Mouse (Mus musculus) heart, embryonic 12.5 days (tissue): ENCODE data around the gene Gja4. TPM values are rescaled to one million over a fixed set of nuclear protein-coding genes. Genes with fewer than 3 reads are reported as not detected.
A peak's percentile ranks its signal among the peaks of the same experiment; 100 is the strongest.

Source experiments
- ATAC-seq: fragments of 200-750 bp; cut with Nextera tagmentation; 2 replicates; pipeline ENCODE4 v1.8.0; 2017; ENCODE audit warnings: moderate TSS enrichment, moderate library complexity; ENCODE audit not compliant: insufficient number of reproducible peaks, low FRiP score
- H3K27ac ChIP-seq: fragments of 300-500 bp; sonication (generic); 2 replicates; pipeline ENCODE4 v1.5.1; 2016; ENCODE audit warnings: mild to moderate bottlenecking, moderate library complexity; ENCODE audit not compliant: poor library complexity, severe bottlenecking
- H3K27me3 ChIP-seq: fragments of 300-500 bp; sonication (generic); replicated peaks from 2 replicates; pipeline ENCODE4 v1.6.1; 2016; ENCODE audit warnings: mild to moderate bottlenecking, moderate library complexity
- H3K36me3 ChIP-seq: fragments of 300-500 bp; sonication (generic); 2 replicates; pipeline ENCODE4 v1.6.1; 2016; ENCODE audit warnings: mild to moderate bottlenecking, moderate library complexity
- H3K4me1 ChIP-seq: fragments of 300-500 bp; sonication (generic); replicated peaks from 2 replicates; pipeline ENCODE4 v1.6.1; 2016; ENCODE audit warnings: mild to moderate bottlenecking
- H3K4me2 ChIP-seq: fragments of 300-500 bp; sonication (generic); 2 replicates; pipeline ENCODE4 v1.6.1; 2016; ENCODE audit warnings: mild to moderate bottlenecking, moderate library complexity
- H3K4me3 ChIP-seq: fragments of 300-500 bp; sonication (generic); 2 replicates; pipeline ENCODE4 v1.5.1; 2016; ENCODE audit warnings: mild to moderate bottlenecking
- H3K9ac ChIP-seq: fragments of 300-500 bp; sonication (generic); 2 replicates; pipeline ENCODE4 v1.6.1; 2016; ENCODE audit warnings: mild to moderate bottlenecking, moderate library complexity
- H3K9me3 ChIP-seq: fragments of 300-500 bp; sonication (generic); replicated peaks from 2 replicates; pipeline ENCODE4 v1.6.1; 2016; ENCODE audit warnings: mild to moderate bottlenecking, moderate library complexity
- WGBS: fragments of 180-500 bp; shearing (Covaris S2); methylation state at CpG from one replicate; pipeline ENCODE4 v1.1.7; 2016; 5-methylcytosine and 5-hydroxymethylcytosine counted together
- polyA plus RNA-seq: library from polyadenylated mRNA; unstranded; fragments of >200 nt; fragmentation: Nextera tagmentation; extraction: Ambion mirVana; gene quantifications from 2 replicates; pipeline ENCODE4 v1.2.1, GENCODE M21; 2016

The Gja4 gene
- polyA plus RNA-seq, 1 experiment from 2014 or later: 33.1 TPM

DNA sequence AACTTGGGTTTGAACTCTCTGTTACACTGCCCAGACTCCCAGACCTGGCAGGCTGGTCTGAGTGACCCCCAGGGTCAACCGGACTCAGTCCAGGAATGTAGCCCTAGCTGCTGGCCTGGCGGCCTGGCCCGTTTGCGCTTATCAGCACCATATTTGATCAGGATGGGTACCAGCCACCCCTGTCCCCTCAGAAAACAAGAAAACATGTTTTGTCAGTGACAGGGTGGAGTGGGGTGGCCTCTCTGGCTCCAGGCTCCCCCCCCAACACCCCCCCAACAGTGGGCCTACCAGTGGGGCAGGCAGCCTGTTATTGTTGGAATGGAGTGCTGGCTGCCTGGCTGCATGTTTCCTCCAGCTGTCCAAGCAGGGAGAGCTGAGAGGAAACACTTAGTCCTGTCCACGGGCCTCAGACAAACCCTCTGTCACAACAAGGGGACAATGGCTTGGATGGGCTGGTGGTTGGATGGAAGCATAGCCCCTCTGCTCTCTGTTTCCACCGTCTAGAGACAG is 24.7 kb downstream of the Gja4 start:
- ATAC-seq: peak; percentile 85
- no peak overlapping the region for H3K9ac ChIP-seq
- H3K4me3 ChIP-seq: no peak overlapping the region
- WGBS: 26% methylated on average over 6 of the region's 6 CpGs
- no peaks in the 10 kb centered on the region for H3K27me3 ChIP-seq
- no peak overlapping the region for H3K4me2 ChIP-seq
- H3K27ac ChIP-seq: peak overlapping the region; percentile 31; the same call in 1 of the 2 replicates
- H3K4me1 ChIP-seq: peaks cover 34% of the 10 kb centered on the region
- H3K9me3 ChIP-seq: no peaks in the 10 kb centered on the region
- no peaks in the 10 kb centered on the region for H3K36me3 ChIP-seq

GRCm38 (mm10) chr4:127286907-127287306 is 26.9 kb downstream of the Gja4 start:
- Histone ChIP-seq H3K27me3 (no peaks in the 10 kb centered on the region), H3K4me2 (no peak overlapping the region), H3K9ac (no peak overlapping the region), H3K27ac (no peak overlapping the region), H3K4me3 (no peak overlapping the region), H3K4me1 (peaks cover 30% of the 10 kb centered on the region), H3K9me3 (no peaks in the 10 kb centered on the region), H3K36me3 (no peaks in the 10 kb centered on the region)
- ATAC-seq: no peak; the same call in 1 of the 2 replicates
- WGBS: 42% methylated on average over 4 of the region's 4 CpGs

DNA sequence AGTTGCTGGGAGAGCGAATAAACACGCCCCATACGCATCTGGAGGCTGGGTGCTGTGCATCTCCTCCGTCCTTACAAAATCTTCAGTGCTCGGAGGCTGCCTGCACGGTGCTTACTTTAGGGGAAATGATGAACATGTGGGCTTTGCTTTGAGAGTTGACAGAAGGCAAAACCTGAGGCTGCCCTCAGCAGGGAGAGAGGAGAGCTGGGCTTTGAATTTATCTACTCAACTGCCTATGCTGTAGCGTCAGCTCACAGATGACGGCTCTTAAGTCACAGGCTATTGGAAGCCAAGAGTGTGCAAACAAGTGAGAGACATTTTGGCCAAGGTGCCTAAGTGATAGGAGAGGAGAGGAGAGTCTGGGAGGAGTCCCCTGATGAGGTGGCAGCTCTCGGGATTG is 34.6 kb downstream of the Gja4 start:
- H3K9ac ChIP-seq: no peak overlapping the region
- ATAC-seq: no peak
- WGBS: 68% methylated on average over 9 of the region's 9 CpGs

DNA sequence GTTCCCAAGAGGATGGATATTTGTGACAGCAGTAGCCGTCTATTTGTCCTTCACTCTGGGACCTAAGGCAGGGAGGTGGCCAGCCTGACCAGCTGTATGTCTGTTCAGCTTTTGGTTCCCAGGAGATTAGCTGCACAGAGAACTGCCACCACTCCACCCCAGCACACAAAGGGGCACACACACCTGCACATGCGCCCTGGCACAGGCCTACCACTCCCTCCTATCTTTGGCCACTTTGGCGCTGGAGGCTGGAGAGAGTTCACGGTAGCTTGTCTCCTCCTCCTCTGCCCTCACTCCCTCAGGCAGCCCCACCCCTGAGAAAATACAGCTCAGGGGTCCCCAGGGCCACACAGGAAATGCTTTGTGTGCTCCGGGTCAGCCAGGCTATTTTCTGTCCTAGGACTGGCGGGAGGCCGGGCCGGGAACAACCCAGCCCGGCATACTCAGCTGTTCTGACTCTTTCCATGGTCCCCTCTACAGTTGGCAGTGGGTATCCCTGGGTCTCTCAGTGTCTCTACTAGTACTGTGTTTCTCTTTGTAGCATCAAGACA is 35.3 kb downstream of the Gja4 start:
- Histone ChIP-seq H3K4me1 (peaks cover 10% of the 10 kb centered on the region), H3K9me3 (no peaks in the 10 kb centered on the region), H3K36me3 (no peaks in the 10 kb centered on the region), H3K4me2 (no peak overlapping the region), H3K27me3 (no peaks in the 10 kb centered on the region), H3K9ac (no peak overlapping the region), H3K27ac (no peak overlapping the region), H3K4me3 (no peak overlapping the region)
- WGBS: 41% methylated on average over 9 of the region's 9 CpGs
- peak; percentile 67; the same call in 1 of the 2 replicates for ATAC-seq

More for the DNA sequence above, 34.6 kb downstream of the Gja4 start:
- Histone ChIP-seq H3K27me3 (no peaks in the 10 kb centered on the region), H3K36me3 (no peaks in the 10 kb centered on the region), H3K4me1 (peaks cover 10% of the 10 kb centered on the region), H3K4me3 (no peak overlapping the region), H3K4me2 (no peak overlapping the region), H3K27ac (no peak overlapping the region), H3K9me3 (no peaks in the 10 kb centered on the region)

DNA sequence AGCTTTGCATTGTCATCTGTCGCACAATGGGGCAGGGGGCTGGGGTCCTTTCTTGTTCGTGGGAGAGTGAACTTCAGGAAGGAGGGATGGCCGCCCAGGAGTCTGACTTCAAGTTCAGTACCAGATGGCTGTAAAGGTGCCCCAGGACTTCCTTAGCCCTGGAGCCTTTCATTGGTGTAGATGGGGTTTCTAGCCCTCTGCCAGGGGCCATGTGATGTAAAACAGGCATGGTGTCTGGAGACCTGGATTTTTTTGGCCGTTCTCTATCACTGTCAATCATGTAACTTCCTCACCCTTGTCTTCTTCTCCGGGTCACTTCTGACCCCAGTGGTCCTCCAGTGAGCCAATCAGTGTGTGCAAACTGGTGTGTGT is 49.7 kb downstream of the Gja4 start:
- no peaks in the 10 kb centered on the region for H3K9me3 ChIP-seq
- H3K4me3 ChIP-seq: no peak overlapping the region
- peaks cover 13% of the 10 kb centered on the region; the same call in 1 of the 2 replicates for H3K4me1 ChIP-seq
- 39% methylated on average over 5 of the region's 5 CpGs for WGBS
- no peak overlapping the region for H3K9ac ChIP-seq
- no peaks in the 10 kb centered on the region for H3K36me3 ChIP-seq
- peak; percentile 57 for ATAC-seq
- H3K27ac ChIP-seq: peak overlapping the region; percentile 67
- H3K4me2 ChIP-seq: no peak overlapping the region; the same call in 1 of the 2 replicates
- H3K27me3 ChIP-seq: 0 out of 2 replicates have a peak, but pooled peaks cover 3% of the 10 kb centered on the region

- no peaks in the 10 kb centered on the region for H3K9me3 ChIP-seq
- no peak overlapping the region for H3K4me3 ChIP-seq
- peak; percentile 80 for ATAC-seq
- peak overlapping the region; percentile 67 for H3K27ac ChIP-seq
- H3K9ac ChIP-seq: no peak overlapping the region
- H3K27me3 ChIP-seq: no peaks in the 10 kb centered on the region
- peak overlapping the region; percentile 12; the same call in 1 of the 2 replicates for H3K4me2 ChIP-seq
- WGBS: 53% methylated on average over 19 of the region's 19 CpGs
- no peaks in the 10 kb centered on the region for H3K36me3 ChIP-seq
- H3K4me1 ChIP-seq: peaks cover 18% of the 10 kb centered on the region
Observed at GRCm38 (mm10) chr4:127263438-127264182, 50.2 kb downstream of the Gja4 start.

- ATAC-seq: no peak
- WGBS: 72% methylated on average over 14 of the region's 14 CpGs
- no peak overlapping the region for H3K4me3 ChIP-seq
- no peak overlapping the region for H3K27ac ChIP-seq
- H3K4me1 ChIP-seq: peaks cover 34% of the 10 kb centered on the region
- no peak overlapping the region for H3K4me2 ChIP-seq
- H3K27me3 ChIP-seq: no peaks in the 10 kb centered on the region
- H3K36me3 ChIP-seq: no peaks in the 10 kb centered on the region
- H3K9me3 ChIP-seq: no peaks in the 10 kb centered on the region
- H3K9ac ChIP-seq: no peak overlapping the region
Observed at GRCm38 (mm10) chr4:127261601-127262000, 52.2 kb downstream of the Gja4 start.

Other genes starting within 250 kb of the Gja4 start
- gene Zmym6, start 236.7 kb downstream of the Gja4 start, polyA plus RNA-seq: 15.9 and 17.8 TPM in 2 replicates
- 13.7 and 14.9 TPM in 2 replicates for gene Tmem35b, start 190.3 kb downstream of the Gja4 start, polyA plus RNA-seq
- gene Dlgap3, start 144.8 kb downstream of the Gja4 start, polyA plus RNA-seq: 0.73 and 0.95 TPM in 2 replicates
- 51.9 and 58.7 TPM in 2 replicates for gene Smim12, start 70.3 kb downstream of the Gja4 start, polyA plus RNA-seq
- 0.19 TPM in 1 of 2 replicates, not detected in the other for gene Gjb3, start 16.8 kb upstream of the Gja4 start, polyA plus RNA-seq
- gene Gjb4, start 40.0 kb upstream of the Gja4 start, polyA plus RNA-seq: not detected in 2 replicates
- gene Gjb5, start 44.1 kb upstream of the Gja4 start, polyA plus RNA-seq: 0.15 and 0.24 TPM in 2 replicates